Mouse (Mus musculus) testis, adult 2 months (tissue): Measurements from ENCODE around the gene Gm28729. TPM values are rescaled to one million over a fixed set of nuclear protein-coding genes. Genes with fewer than 3 reads are reported as not detected.
"Not testable (repeated sequence)": the region's sequence is repeated elsewhere in the genome, so short reads cannot be mapped to it uniquely, and the experiment has no call there.

ENCODE experiments used
- H3K27ac ChIP-seq: fragments of 200-500 bp; 2 replicates; pipeline ENCODE4 v1.5.1; 2012; ENCODE audit warnings: low read depth, low read length; ENCODE audit not compliant: control insufficient read depth, insufficient read depth
- H3K27me3 ChIP-seq: fragments of 200-500 bp; 2 replicates; pipeline ENCODE4 v1.6.1; 2012; ENCODE audit warnings: mild to moderate bottlenecking, low read length, moderate library complexity; ENCODE audit not compliant: control insufficient read depth, insufficient read depth
- H3K36me3 ChIP-seq: fragments of 200-500 bp; 2 replicates; pipeline ENCODE4 v1.6.1; 2012; ENCODE audit warnings: mild to moderate bottlenecking, low read length; ENCODE audit not compliant: control insufficient read depth, insufficient read depth
- H3K4me1 ChIP-seq: fragments of 200-500 bp; 2 replicates; pipeline ENCODE4 v1.6.1; 2012; ENCODE audit warnings: low read length; ENCODE audit not compliant: control insufficient read depth, insufficient read depth
- H3K4me3 ChIP-seq: fragments of 200-500 bp; 2 replicates; pipeline ENCODE4 v1.5.1; 2012; ENCODE audit warnings: low read depth, mild to moderate bottlenecking, low read length, moderate library complexity, mixed read lengths; ENCODE audit not compliant: control insufficient read depth
- CTCF ChIP-seq: fragments of 200-500 bp; IDR thresholded peaks from 2 replicates; pipeline ENCODE4 v1.5.1; 2012; ENCODE audit warnings: low read depth, mild to moderate bottlenecking, inconsistent platforms, low read length, moderate library complexity; ENCODE audit not compliant: control insufficient read depth, insufficient read depth, insufficient replicate concordance
- POLR2A ChIP-seq: fragments of 200-500 bp; IDR thresholded peaks from 2 replicates; pipeline ENCODE4 v1.6.1; 2012; ENCODE audit warnings: low read depth, mild to moderate bottlenecking, inconsistent platforms, low read length, moderate library complexity; ENCODE audit not compliant: control insufficient read depth
- polyA plus RNA-seq: library from polyadenylated mRNA; depleted of rRNA; stranded (reverse); fragments of >200 nt; gene quantifications from 2 replicates; pipeline ENCODE4 v1.2.3, GENCODE M21; 2012

Gm28729 gene
- polyA plus RNA-seq, 1 experiment = 9.3 TPM

GRCm38 (mm10) chr9:96523148-96523547 is 1.9 kb downstream of the Gm28729 start:
- H3K4me3 ChIP-seq = no peak overlapping the region
- peaks cover 7% of the 10 kb centered on the region for H3K4me1 ChIP-seq
- TF ChIP-seq POLR2A (no peak), CTCF (no peak)

GRCm38 (mm10) chr9:96521574-96521973 is 3.5 kb downstream of the Gm28729 start:
- H3K4me1 ChIP-seq, H3K36me3 ChIP-seq, H3K27me3 ChIP-seq: not testable (repeated sequence)

More at GRCm38 (mm10) chr9:96523148-96523547, 1.9 kb downstream of the Gm28729 start:
- no peaks in the 10 kb centered on the region for H3K27me3 ChIP-seq
- H3K36me3 ChIP-seq = no peaks in the 10 kb centered on the region
- H3K27ac ChIP-seq = no peak overlapping the region

GRCm38 (mm10) chr9:96517429-96517828 is 7.6 kb downstream of the Gm28729 start:
- no peaks in the 10 kb centered on the region for H3K27me3 ChIP-seq
- no peaks in the 10 kb centered on the region for H3K36me3 ChIP-seq
- no peaks in the 10 kb centered on the region for H3K4me1 ChIP-seq
- TF ChIP-seq CTCF (no peak), POLR2A (no peak)
- no peak overlapping the region for H3K27ac ChIP-seq
- no peak overlapping the region for H3K4me3 ChIP-seq

More at GRCm38 (mm10) chr9:96521574-96521973, 3.5 kb downstream of the Gm28729 start:
- not testable (repeated sequence) for H3K27ac ChIP-seq, H3K4me3 ChIP-seq

- no peak overlapping the region for H3K4me3 ChIP-seq
- H3K27ac ChIP-seq = no peak overlapping the region
- TF ChIP-seq POLR2A (no peak), CTCF (no peak)
- no peaks in the 10 kb centered on the region for H3K27me3 ChIP-seq
- no peaks in the 10 kb centered on the region for H3K4me1 ChIP-seq
- no peaks in the 10 kb centered on the region for H3K36me3 ChIP-seq
These were observed 8.3 kb downstream of the Gm28729 start for GRCm38 (mm10) chr9:96516806-96517205.

GRCm38 (mm10) chr9:96515737-96516136 is 9.3 kb downstream of the Gm28729 start:
- H3K4me1 ChIP-seq = no peaks in the 10 kb centered on the region
- H3K4me3 ChIP-seq = no peak overlapping the region
- no peaks in the 10 kb centered on the region for H3K36me3 ChIP-seq
- no peak overlapping the region for H3K27ac ChIP-seq
- TF ChIP-seq POLR2A = no peak
- no peak for TF ChIP-seq CTCF
- H3K27me3 ChIP-seq = no peaks in the 10 kb centered on the region

GRCm38 (mm10) chr9:96514278-96514677 is 10.8 kb downstream of the Gm28729 start:
- no peaks in the 10 kb centered on the region for H3K4me1 ChIP-seq

GRCm38 (mm10) chr9:96506011-96506498 is 19.0 kb downstream of the Gm28729 start:
- no peak overlapping the region for H3K4me3 ChIP-seq
- no peaks in the 10 kb centered on the region for H3K27me3 ChIP-seq
- peaks cover 5% of the 10 kb centered on the region for H3K4me1 ChIP-seq
- no peak for TF ChIP-seq POLR2A
- no peak for TF ChIP-seq CTCF
- no peak overlapping the region for H3K27ac ChIP-seq
- no peaks in the 10 kb centered on the region for H3K36me3 ChIP-seq

More at GRCm38 (mm10) chr9:96514278-96514677, 10.8 kb downstream of the Gm28729 start:
- H3K4me3 ChIP-seq = no peak overlapping the region
- no peaks in the 10 kb centered on the region for H3K27me3 ChIP-seq
- TF ChIP-seq CTCF = no peak
- TF ChIP-seq POLR2A = no peak
- no peaks in the 10 kb centered on the region for H3K36me3 ChIP-seq
- H3K27ac ChIP-seq = no peak overlapping the region

GRCm38 (mm10) chr9:96505156-96505555 is 19.9 kb downstream of the Gm28729 start:
- Histone ChIP-seq H3K27ac (no peak overlapping the region), H3K4me3 (no peak overlapping the region), H3K36me3 (no peaks in the 10 kb centered on the region), H3K4me1 (peaks cover 5% of the 10 kb centered on the region), H3K27me3 (no peaks in the 10 kb centered on the region)
- TF ChIP-seq POLR2A = no peak
- no peak for TF ChIP-seq CTCF
